Mouse (Mus musculus) frontal cortex, postnatal 36 days (tissue): Measurements from ENCODE around the gene Hoxd13.

Experiments
- DNase-seq, 2 experiments: peaks; one replicate each; pipeline ENCODE4 v3.0.0; 2022; ENCODE audit warnings: low spot score in 2 of 2

The Hoxd13 gene

DNA sequence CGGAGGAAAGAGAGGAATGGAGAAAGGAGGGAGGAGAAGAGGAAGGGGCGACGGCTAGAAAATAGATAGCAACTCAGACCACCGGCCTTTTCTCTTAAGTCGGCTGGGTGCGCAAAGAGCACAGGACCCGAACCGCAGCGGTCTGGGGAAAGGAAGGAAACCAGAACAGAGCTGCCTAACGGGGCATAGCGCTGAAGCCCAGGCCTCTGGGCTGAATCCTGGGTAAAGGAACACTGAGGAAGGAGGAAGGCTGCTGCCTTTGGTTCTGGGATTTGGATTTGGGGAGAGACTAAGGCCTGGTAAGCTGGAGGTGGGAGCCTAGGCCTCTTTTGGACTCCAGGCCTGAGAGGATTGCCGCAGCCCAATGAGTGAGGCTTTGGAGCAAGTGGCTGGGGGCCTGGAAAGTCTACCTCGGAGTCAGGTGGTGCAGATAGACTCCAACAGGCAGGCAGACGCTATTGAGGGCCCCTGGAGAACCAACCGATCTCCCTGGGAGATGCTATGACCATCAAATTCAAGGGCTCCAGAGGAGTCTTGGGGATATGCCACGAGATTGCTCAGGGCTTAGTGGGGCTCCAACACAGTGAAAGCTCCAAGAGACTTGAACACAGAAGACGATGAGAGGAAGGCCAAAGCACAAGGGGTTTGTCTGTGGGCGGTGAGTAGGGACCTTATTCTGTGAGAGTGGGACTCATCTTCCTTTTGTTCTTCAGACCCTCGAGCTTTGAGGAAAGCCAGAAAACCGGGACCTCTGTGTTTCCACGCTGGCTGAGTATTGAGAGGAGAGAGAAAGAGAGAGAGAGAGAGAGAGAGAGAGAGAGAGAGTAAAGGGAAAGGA is 12.7 kb downstream of the Hoxd13 start:
- DNase-seq = no peak

DNA sequence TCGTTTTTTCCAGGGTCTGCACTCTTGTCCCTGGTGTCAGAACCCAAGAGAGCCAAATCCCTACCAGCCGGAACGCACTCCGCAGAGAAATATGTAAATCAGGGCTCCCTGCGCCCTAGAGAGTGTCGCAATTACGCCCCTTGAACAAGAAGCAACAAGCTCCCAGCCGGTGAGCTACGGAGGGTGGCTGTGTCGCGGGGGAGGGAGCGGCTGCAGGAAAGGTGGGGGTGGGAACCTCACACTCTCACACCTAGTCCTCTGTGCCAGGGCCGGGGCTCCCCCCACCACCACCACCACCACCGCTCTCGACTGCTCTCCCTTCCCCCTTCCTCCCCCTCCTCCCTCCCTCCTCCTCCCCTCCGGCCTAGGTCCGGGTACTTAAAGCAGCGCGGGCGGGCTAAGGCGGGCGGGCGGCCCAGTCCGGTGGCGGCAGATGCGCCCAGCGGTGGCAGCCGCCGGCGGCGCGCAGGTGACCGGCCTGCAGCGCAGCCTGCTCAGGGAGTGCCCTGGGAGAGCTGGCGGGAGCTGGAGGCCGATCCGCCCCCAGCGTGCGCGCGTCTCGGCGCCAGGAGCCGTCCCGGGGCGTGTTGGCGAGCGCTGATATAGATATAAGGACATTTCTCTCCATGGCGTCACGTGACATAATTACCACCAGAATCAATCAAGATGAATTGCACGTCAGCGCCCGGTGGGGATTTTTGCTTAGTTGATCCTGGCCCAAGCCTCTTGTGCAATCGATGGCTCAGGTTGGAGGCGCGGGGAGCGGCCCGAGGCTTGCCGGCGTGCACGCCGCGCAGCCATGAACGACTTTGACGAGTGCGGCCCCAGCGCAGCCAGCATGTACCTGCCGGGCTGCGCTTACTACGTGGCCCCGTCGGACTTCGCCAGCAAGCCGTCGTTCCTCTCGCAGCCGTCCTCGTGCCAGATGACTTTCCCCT is 13.8 kb downstream of the Hoxd13 start:
- DNase-seq = no peak

DNA sequence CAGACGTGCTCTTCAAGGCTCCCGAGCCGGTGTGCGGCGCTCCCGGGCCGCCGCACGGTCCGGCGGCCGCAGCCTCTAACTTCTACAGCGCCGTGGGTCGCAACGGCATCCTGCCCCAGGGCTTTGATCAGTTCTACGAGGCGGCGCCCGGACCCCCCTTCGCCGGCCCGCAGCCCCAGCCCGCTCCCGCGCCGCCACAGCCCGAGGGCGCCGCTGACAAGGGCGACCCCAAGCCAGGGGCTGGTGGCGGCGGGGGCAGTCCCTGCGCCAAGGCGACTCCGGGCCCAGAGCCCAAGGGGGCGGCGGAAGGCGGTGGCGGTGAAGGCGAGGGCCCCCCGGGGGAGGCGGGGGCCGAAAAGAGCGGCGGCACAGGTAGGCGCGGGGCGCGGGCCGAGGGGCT is 14.7 kb downstream of the Hoxd13 start:
- DNase-seq = no peak

DNA sequence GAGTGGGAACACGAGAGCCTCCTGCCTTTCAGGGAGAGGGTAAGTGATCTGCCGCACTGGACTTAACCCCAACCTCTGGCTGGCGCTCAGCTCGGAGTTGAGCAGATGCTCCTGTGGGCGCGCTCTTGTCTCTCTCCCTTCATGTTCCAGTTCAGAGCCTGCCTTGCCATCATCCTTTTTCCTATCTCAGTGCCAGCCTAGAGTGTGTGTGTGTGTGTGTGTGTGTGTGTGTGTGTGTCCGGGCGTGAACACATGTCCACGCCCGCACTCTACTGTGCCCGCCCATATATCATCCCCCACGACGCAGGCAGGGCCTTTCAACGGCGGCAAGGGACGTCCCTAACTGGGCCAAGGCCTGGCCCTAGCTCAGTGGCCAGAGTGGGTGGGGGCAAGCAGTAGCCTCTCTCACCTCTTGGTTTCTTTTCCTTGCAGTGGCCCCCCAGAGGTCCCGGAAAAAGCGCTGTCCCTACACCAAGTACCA is 15.4 kb downstream of the Hoxd13 start:
- DNase-seq = no peak

GRCm38 (mm10) chr2:74684106-74684505 is 16.0 kb downstream of the Hoxd13 start:
- no peak for DNase-seq

DNA sequence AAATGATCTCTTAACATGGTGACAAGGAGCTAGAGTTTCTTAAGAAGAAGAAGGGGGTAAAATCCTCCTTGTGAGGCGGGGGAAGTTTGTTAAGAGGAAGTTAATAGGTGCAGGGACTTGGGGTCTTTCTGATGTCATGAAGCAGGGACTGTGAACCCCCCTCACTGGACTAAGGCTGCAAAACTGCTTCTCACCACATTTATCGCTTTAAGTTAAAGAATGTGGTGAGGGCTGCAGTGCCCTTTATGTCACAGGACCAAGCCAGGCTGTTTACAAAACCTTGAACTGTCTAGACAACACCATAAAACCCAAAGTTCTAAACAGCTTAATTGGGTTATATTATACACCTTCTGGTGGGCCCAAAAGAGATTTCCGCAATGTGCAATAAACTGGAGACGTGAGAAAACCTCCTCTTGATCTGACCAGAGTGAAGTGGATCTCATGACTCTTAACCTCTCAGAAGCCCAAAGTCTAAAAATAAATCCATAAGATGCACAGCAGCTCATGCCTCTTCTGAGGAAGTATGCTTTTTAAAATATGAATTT is 17.0 kb downstream of the Hoxd13 start:
- no peak for DNase-seq

DNA sequence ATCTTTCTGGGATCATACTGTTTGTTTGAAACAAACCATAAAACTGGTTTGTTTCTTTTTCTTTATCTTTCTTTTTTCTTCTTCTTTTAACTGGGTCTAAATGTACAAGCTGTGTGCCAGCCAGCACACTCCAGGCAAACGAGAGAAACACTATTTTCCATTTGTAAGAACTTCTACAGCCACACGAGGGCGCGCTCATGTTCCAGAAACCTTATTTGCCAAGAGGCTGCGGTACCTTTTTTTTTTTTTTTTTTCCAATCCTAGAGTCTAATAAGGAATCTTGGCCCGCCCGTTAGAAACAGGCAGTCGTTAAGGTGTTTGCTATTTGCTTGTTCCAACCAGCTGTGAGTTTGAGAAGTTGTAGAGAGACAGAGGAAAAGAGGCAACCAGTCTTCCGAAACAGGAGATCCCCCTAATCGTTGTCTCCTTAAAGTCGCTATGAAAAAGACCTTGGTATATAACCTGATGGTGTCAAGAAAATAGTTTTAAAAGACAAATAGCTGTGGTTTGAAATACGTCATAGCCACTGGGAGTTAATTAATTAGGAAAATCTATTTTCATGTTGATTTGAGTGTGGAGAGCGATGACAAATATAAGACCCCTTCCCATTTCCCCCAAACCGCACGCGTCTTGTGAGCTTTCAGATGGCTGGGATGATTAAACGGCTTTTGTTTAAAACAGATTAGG is 18.3 kb downstream of the Hoxd13 start:
- DNase-seq = peak in 1 of 2 experiments; percentile 60

DNA sequence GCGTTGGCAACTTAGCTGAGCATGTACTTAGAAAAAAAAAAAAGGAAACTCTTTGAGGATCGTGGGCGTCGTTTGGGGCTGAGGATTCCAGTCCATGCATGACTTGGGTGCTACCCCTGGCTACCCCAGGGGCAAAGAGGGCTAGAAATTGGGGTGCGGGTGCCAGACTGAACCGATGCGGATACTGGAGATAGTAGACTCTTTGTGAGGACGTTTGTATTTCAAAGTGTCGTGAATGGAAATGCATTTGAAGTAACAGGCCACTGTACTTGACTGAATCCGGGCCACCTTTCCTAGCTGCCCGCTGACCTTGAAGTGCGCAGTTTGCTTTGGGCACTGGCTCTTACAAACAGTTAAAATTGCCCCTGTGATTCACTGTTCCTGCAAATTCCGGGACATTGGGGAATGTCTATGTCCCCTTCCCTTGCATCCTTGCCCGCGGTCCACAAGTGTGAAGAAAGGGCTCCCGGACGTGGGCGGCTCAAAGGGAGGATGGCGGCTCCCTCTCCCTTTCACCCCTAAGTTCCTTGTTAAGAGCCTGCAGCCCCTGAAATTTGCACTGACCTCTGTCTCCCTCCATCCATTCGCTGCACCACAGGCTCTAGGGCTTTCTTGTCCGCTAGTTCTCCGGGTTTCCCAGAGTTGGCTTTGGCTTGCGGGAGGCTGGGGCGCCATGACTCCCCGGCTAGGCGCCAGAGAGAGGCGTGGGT is 19.0 kb downstream of the Hoxd13 start:
- DNase-seq = no peak

DNA sequence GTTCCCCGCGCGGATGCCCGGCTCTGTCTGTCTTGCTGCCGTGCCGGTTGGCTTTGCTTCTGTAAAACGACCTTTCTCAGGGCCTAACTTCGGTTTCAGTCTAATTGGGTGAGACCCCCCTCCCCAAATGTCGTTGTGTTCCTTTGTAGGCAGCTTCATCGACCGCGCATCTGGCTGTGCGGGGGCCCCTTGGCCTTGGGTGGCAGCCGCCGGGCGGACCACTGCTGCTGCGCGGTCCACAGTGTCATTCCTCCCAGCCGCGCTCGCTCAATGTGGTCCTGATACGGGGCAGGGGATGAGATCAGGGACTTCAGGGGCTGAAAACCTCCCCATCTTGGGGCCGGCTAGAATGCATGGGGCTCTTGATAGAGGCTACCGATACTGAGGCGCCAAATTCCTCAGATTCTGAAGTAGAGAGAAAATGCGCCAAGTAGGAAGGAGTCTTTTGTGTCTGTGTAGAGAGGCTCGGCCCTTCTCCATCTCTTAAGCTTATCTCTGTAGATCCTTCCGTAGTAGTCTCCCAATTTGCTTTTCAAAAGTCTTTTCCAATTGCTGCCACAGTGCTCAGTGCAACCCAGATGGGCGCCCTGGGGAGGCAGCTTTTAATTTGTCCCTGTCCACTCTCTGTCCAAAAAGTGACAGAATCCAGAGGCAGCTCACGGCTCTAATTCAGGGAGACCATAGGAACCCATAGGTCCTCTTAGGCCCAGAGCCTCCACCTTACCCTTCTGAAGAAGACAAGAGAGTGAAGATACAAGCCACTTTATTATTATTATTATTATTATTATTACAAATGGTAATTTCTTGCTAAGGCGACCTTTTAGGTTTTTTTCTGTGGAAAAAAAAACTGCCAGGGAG is 19.8 kb downstream of the Hoxd13 start:
- no peak for DNase-seq

- DNase-seq = no peak
Observed at GRCm38 (mm10) chr2:74688795-74689573, 20.9 kb downstream of the Hoxd13 start.

GRCm38 (mm10) chr2:74689574-74690337 is 21.6 kb downstream of the Hoxd13 start:
- no peak for DNase-seq

GRCm38 (mm10) chr2:74690338-74690716 is 22.2 kb downstream of the Hoxd13 start:
- no peak for DNase-seq

DNA sequence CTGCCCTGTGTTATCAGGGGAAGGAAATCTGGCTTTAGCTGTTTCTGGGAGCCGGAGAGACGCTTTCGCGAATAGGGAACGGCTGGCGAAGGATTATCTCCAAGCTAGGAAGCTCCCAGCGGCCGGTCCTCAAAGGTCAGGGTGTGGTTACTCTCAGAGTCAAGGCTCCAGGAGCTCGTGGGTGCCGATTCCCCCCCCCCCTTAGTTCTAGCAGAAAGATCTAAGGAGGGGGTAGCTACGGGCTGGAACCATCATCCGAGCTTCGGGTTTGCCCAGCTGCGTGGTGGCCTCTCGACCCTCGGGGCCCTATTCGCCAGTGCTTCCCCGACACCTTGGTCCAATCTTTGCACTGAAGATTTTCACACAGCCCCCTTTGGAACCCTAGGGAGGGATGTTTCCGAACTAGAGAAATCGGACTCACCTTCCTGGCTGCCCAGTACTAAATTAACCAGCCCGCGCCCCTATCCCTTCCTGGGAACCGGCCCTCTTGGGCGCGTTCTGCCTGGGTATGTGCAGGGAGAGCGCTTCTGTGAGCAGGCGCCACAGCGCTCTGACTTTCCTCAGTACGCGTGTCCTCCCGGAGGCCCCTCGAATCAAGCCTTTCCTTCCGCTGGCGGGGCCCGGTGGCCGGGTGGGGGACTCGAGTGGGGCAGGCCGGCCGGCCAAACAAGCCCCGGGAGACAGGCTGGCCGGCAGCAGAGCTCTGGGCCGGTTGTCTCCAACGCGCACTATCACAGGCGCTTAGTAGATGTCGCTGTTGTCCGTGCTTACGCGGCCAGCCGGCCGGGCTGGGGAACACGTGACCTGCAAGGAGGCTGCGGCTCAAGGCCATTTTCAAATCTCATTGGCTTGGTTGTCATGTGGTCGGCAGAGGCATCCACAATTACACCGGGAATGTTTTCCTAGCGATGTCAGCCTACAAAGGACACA is 23.2 kb downstream of the Hoxd13 start, which contains the start of gene Hoxd10:
Gene Hoxd10, plus strand, starts transcription at position 903 of the 930 bp plus-strand sequence.
- no peak for DNase-seq

- DNase-seq = no peak
Observed at GRCm38 (mm10) chr2:74691995-74692807, 24.1 kb downstream of the Hoxd13 start.

DNA sequence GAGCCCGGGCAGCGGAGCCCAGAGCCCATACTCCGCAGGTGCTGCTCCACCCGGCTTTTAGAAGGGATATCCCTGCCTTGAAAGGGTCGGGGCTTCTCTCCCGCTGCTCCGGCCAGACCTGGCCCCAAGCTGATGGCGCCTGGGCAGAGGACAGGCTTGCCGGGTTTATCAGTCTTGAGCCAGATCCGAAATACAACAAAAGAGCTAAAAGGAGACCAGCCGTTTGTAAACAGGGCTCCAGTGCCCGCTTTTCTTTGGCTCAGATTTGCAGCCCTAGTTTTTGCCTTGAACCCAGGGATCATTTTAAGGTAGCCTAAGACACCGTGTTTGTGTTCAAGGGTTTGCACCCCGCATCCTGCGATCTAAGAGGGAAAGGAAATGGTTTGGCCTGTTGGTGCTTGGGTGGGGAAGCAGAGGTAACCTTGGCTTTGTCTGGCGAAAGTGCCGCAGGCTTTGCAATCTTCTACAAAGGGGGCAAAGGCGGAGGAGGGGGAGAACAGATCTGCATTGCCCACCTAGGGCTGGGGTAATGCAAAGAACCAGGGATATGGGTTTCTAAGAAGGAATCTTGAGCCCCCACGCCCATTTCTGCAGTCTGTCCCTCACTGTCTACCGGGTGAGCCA is 24.8 kb downstream of the Hoxd13 start:
- no peak for DNase-seq

DNA sequence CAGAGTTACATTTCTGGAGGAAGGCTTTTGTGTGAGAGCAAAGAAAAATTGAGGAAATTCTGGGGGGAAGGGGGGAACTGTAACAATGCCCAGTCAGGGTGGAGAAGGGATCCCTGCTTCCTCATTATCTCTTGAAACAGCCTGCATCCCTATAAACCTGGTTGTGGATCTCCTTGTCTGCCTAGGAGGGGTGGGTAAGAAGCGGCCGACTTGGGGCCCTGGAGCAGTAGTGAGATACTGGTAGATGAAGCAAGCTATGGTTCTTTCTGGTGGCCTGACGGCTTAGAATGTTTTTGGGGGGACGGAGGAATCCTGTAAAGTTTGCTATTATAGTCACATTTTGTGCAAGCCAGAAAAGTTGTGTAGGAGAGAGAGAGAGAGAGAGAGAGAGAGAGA is 25.3 kb downstream of the Hoxd13 start:
- no peak for DNase-seq
